Mouse (Mus musculus) c-Kit-negative CD71-positive TER-119-positive erythroid progenitor cells, embryonic 14.5 days (primary cell): ENCODE measurements around the gene Slc2a12.

Experiments
- DNase-seq: peaks from one replicate; pipeline ENCODE4 v3.0.0-alpha.2; 2013; ENCODE audit warnings: low read depth, low spot score

Slc2a12 gene

DNA sequence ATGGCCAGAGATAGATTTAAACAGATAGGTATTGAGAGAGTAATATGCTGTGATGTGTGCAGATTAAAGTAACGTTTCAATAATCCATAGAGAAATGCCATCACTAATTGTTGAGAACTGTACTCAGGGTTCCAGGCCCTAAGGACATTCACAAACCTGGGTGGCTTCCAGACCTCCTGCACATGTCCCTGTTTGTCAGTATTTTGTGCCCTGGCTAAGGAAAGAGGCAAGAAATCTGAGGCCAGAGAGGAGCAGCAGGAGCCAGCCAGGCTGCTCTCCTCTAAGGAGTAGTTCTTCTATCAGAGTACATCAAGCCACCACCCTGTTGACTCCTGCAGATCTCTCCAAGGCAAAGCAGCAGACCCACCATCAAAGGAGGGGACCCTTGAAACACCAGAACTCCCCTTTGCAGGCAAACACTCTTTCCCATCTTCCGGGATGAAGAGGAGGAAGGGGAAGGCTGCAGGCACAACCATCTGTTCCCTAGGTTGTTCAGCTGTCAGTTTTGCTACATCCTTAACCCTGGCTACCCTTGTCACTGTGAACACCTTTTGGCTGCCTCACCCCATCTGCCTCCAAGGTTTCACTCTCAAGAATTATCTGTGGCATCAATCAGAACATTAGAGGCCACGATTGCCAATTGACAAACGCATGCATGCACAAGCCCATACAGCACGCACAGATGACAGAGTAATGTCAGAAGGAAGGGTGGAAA, 15.6 kb downstream of the Slc2a12 start:
- DNase-seq: no peak

DNA sequence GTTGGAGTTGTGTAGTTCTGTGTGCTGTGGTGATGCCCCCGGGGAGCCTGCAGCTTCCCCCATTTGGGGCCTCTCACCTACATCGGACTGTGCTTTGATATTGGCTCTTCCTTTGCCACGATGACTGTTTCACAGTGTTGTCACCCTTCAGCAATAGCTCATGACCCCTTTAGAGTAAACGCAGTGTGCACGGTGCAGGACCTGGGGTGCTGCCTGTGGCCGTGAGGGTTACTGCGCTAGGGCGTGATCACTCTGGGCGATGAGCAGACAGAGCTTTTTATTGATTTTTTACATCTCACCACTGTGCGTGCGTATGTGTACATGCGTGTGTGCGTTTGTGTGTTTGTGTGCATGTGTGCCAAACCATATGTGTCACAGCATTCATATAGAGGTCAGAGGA, 23.7 kb downstream of the Slc2a12 start:
- DNase-seq: no peak

DNA sequence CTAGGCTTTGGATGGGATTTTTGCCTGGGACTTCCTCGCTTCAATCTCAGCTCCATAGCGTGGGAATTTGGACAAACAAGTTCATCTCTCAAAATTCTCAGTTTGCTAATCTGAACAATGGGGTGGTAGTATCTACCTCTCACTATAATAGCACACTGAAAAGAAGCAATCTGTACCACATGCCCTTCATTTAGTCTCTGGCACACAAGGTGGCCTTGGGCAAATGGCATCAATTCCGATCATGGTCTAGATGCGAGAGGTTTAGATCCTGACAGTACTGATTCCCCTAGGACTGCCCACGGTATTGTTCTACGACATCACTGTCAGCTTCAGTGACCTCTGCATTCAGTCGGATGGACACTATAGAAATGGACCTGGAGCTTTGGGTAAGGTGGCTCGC, 29.4 kb downstream of the Slc2a12 start:
- no peak for DNase-seq

DNA sequence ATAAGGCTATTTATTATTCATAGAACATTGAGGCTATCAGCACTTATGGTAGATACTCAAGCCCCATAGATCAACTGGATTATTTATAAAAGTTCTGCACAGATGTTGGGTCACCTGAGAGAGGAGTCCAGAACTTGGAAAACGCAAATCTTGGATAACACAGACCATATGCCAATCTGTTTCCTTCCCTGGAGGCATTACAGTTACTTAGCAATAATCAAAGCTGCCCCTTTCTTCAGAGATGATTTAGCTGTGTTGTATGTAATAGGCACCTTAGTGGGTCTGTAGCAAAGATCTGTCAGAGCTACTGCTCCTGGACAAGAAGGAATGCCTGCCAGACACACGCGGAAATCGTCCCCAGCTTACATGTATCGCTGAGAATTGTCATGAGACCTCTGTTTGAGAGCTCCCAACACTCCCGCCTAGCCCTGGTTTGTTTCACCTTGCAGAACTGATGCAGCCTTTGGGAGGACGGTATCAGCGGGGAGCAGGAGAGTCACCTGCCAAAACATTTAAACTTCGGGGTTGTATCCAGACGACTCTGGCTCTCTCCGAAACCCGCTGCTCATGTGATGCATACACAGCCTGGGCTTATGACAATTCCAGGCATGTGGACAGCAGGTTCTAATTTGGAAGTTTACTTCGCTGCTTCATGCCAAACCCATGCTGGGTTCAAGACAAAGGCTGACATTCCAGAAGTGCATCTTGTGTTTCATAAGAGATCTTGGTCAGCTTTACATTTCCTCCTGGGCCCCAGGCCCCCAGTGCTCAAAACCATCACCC, 31.2 kb downstream of the Slc2a12 start:
- DNase-seq: no peak

DNA sequence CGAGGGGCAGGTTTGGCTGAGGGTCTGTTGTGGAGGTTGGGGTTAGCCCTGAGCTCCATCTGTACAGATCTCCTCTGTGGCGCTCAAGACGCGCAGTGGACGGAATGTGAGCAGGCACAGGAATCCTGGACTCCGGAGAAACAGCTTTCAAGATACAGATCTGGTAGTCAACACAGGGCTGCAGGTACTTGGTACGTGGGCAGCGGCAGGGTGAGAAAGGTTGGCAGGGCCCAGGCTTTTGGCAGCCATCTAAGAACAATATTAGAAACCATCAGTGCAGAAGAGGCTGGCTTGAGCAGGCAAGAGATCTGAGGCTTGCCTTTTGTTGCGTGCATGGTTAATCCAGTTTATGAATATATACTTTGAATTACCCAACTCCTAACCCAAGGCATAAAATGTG, 51.4 kb downstream of the Slc2a12 start:
- no peak for DNase-seq

DNA sequence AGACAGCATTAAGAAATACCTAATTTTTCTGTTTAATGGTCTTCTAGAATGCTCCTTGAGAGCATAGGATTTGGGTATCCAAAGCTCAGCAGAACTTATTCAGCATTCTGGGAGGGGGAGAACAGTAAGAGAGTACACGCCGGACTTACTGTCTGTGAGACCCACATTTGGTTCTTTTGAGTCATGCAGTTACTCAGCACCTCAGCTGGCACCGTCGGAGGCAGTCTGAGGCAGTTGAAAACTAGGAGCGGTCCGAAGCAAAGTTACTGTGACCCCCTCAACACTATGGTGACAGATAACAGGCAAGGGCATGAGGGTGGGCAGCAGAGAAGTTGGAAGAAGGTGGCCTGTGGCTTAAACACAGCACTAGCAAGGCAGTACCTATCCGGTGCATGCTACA, 52.1 kb downstream of the Slc2a12 start:
- DNase-seq: no peak

DNA sequence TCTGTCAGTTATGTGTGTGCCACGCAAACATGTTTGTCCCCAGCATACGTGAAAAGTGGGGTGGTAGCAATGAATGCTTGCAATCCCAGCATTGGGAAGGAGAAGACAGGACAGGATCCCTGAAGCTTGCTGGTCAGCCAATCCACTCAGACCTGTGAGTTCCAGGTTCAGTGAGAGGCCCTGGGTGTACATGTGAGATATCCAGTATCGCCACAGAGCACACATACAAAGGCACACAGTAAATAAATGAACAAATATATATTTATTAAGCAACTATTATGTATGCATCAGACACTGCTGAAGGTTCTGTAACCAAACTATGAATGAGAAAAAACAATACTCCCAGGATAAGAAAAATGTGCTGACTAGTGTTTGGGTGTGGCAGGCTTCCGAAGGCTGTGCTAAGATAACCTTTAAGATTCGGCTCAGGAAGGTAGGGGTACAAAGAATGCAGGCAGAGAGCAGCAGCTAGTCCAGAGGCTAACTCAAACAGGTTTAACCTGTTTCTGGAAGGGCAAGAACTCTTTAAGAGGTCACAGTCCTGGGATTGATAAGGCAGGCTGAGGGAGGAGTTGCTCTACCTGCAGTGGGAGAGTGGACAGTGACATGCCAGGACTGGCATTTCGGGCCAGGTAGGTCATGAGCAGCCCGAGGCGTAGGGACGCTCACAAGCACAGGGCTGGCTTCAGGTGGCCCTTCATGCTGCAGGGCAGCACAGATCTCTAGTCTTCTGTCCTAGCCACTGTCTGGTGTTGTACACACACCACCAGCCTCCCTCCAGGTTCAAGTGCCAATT, 53.5 kb downstream of the Slc2a12 start:
- no peak for DNase-seq

DNA sequence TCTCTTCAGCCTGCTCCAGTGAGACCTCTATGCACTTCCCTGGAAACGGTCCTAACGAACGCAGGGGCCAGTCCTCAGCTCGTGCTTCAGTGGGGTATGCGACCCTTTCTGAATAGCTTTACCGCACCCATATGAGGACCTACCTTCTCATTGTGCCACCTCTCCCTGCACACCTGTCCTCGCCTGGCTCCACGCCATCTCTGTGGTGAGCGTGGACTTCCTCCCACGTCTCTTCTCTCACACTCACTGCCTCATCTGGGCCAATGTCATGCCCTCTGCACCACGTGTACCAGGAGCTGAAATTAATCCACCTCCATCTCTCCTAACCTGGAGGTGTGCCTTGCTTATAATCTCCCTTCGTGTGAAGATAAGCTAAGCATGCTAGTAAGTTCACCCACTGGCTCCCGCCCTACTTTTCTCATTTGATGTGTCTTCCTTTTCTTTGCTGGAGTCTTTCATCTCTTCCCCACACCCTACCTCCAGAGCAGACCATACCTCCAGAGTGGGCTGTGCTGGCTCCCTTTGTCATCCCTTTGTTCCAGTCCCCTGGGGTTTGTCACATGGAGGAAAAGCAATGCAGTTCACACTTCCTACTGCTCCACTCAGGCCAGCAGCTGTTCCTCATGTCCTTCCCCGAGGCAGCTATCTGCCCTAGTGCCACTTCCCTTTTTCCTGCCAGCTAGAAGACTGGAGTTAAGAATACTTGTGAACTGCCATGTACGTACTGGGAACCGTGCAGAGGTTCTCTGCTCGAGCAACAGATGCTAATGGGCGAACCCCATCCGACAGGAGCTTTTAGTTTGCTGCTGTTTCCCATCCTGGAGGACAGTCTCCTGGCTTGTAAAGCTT, 54.9 kb downstream of the Slc2a12 start:
- DNase-seq: no peak

DNA sequence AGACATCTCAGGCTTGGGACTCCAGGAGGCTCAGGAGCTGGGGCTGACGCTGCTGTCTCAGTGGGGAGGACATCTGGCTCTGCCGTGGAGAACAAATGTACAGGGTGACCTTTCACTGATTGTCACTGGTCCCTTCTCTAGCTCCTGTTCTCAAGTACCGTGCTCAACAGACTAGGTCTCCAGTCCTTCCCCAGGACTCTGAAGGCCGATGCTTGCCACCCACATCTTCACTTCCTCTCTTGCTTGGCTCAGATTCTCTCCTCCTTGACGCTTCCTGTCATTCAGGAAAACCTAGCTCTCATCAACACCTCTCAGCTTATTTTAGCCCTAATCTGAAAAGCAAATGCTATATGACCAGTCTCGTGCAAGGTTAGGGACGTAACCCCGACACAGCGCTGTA, 56.0 kb downstream of the Slc2a12 start:
- no peak for DNase-seq

DNA sequence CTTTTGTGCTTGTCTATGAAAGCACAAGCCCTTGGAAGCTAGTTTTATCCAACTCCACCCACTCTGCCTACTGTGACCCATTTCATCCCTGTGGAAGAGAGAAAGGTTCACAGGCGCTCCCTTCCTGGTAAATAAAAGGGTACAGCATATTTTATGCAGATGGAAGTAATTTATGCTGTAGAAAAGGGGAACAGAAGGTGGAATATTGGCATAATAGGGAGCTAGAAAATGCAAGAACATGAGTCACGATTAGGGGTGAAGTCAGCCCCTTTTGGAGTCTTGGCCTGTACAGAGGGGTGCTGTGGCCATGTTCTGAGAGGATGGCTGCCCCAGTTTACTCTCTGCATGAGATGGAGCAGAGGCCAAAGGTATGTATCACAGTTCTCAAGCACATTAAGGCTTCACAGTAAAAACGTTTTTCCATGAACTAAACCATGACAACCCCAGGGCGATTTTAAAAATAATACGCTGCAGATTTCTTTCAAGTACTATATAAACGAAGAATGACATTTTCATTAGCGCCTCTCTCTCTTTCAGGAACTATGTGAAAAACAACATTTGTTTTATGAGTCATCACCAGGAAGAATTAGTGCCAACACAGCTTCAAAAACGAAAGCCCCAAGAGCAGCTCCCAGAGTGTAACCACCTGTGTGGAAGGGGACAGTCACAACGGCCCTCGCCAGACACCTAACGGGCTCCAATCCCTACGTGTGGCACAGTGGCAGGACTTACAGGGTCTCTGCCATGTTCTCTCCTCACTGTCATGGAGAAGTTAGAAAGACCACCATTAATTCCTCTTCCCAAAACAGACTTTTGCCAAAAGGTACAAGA, 56.9 kb downstream of the Slc2a12 start:
- no peak for DNase-seq

DNA sequence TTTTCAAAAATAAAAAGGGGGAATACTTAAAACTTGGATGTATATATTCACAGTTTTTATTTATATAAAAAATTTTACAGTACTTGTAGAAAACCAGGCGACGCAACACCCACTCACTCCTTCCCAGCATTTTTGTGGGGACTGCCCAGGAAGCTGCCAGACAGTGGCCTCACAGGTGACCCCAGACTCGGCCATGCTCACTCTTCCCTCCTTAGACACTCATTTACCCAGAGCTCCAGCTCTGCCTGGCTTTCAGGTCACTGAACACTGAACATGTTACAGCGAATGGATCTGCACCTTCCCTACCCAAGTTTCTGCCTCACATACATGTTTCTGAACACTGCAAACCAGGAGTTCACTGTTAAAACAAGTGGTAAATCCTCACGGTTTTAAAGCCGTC, 59.0 kb downstream of the Slc2a12 start:
- DNase-seq: no peak

DNA sequence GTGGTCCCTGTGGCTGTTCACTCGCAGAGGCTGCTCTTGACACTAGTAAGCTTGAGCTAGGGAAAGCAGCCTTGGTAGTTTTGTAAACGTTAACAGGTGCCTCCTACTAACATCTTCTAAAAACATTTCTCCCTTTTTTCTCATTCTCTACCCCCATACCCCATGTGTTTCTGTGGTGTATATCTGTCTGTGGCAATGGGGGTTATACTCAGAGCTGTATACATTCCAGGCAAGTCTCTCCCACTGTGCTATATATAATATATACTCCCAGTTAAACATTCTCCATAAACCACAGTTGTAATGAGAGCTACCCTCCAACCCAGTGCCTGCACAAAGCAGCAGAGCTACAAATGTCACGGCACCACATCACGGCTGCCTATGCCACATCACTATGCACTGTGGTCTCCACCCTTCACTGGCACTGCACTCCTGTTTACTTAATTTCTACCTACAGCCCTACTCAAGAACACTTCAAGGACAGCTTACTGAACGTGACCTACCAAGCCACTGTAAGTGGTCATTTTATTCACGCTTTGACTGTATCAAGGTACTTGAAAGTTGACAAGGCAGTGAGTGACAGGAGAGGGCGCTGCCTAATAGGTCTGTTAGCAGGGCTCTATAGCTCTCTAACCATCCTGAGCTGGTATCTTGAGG, 63.5 kb downstream of the Slc2a12 start:
- DNase-seq: no peak

DNA sequence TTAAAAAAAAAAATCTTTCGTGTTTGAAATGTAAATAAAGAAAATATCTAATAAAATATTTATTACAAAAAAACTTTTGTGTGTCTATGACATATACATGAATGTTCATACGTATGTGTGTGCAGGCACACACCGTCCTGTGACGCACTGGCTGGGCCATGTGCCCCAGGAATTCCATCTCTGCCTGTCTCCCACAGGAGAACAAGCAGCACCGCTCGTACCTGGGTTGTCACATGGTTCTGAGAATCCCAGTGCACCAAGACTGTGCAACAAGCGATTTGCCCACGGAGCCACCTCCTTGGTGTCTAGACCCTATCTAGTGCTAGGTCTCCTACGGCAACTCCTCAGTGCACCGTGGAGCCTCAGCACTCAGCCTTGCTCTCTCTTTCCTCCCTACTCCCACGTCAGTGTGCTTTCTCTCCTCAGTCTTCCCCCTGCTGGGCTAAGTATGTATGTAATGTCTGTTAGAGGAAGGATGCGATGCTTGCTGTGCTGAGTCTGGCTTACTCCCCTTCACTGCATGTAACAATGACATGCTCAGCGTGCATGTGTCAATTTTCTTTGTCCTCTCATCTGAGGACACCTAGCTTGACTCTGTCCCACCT, 65.5 kb downstream of the Slc2a12 start:
- no peak for DNase-seq

DNA sequence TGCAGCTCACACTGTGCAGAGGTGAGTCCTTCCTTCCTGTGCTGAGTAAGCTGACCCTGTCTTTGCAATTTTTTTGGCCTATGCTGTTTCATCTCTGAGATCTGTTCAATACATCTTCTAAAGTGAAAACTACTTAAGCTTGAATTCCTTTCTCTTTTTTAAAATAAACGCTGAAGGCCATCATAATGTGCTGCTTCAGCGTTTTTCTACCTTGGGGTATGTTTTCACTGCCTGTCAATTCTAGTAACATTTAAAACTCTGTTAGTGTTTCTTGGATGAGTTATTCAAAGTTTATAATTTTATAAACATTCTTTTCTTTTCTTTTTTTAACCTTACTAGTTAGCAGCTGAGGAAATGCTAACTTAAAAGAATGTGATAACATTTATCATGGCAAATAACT, 68.1 kb downstream of the Slc2a12 start:
- DNase-seq: no peak

DNA sequence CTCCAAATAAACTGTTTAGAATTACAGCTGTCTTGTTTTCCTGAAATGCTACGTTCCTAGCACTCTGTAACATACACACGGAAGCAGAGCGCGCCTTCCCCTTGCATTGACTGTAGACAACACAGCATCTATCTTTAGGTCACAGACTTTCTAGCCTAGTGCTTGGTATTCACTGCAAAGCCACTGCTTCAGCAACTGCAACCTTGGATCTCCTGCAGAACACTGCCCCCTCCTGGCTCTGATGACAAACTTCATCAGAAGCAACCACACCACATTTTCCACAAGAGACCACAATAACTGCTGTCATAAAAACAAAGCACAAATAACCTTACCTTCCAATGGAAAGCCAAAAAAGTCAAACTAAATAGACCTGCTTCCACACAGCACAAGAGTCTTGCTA, 69.7 kb downstream of the Slc2a12 start:
- no peak for DNase-seq

DNA sequence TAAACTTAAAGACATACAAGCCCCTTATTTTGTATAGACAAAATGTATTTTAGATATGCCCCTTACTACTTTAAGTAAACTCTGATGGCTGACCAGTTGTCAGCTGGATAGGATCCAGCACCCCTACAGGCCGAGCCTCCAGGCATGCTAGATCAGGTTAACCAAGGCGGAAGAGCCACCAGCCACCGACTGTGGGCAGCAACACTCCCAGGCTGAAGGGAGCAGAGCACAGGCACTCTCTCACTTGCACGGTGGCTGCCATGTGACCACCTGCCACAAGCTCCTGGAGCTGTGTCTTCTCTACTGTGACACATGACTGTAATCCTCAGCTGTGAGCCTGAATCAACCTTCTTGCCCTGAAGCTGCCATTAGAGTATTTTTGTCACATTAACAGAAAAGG, 73.7 kb downstream of the Slc2a12 start:
- DNase-seq: no peak

DNA sequence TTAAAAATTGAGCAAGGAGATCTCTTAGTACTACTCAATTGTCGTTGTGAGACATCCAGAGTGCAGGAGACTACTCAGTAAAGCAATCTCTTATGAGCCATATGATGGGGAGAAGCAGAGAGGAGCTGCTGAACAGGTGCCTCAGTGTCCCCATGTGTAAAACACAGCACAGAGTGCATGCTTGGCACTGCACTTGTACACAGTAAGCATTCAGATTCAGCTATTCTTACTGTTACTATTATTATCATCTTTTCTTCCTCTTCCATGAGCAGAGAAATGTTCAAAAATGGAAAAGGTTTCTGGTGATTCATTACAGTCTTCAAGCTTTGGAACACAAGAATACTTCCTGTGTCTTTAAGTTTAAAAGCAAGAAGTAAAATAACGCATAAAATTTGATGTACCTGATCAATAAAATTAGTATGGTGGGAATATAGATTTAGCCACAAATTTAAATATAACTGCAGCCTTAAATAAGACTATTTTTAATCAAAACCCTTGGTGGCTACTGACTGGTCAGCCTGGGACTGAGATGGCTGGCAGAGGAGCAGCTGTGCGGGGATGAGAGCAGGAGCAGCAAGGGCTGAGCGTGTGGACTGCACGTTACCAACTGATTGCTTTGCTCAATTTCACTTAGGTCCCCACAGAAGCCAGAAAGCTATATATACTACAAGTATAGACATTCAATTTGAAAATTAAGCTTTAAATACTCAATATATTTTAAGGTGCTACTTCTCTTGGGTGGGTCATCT, 76.1 kb downstream of the Slc2a12 start:
- no peak for DNase-seq

DNA sequence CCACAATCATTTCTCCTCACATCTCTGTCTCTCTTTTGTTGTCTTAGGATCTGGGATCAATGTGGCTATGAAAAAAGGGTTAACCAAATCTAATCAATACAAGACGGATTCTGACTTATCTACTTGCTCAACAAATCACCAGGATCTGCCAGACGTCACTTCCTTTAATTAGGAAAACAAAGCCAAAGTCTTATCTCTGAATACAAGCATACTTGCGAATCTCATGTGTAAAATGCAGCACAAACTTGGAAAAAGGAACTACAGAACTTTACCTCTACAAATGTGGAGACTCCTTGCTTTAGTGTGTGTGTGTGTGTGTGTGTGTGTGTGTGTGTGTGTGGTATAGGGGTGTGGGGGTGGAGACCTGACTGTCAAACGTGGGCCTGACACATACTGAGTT, 80.4 kb downstream of the Slc2a12 start:
- no peak for DNase-seq

DNA sequence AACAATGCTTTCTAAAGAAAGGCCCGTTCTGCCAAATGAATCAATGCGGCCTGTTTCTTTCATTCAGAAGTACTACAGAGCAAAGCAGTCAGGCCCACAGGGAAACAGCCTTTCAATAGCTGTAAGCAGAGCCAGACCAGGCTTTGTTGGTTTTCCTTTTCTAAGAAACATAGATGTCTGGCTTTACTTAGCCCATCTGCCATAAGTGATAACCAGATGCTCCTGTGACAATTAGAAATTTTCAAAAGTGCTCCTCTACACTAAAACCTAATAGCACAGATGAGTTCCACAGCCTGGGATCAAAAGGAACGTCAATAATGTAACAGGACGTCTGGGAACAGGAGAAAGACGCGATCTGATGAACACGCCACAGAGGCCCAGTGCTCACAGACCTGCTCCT, 81.5 kb downstream of the Slc2a12 start:
- DNase-seq: no peak
